Mouse (Mus musculus) lung, embryonic 16.5 days (tissue): ENCODE measurements around the gene Tm4sf20. TPM values are rescaled to one million over a fixed set of nuclear protein-coding genes. Genes with fewer than 3 reads are reported as not detected.
A peak's percentile ranks its signal among the peaks of the same experiment; 100 is the strongest.

Experiments
- ATAC-seq: fragments of 200-750 bp; cut with Nextera tagmentation; 2 replicates; pipeline ENCODE4 v1.8.0; 2017; ENCODE audit warnings: low read depth, mild to moderate bottlenecking, moderate library complexity
- H3K27ac ChIP-seq: fragments of 300-500 bp; sonication (generic); 2 replicates; pipeline ENCODE4 v1.5.1; 2014; ENCODE audit warnings: mild to moderate bottlenecking, control low read depth, low read length
- H3K27me3 ChIP-seq: fragments of 300-500 bp; sonication (generic); 2 replicates; pipeline ENCODE4 v1.6.1; 2014; ENCODE audit warnings: low read depth, low read length, mixed read lengths; ENCODE audit not compliant: control insufficient read depth, insufficient read depth
- H3K36me3 ChIP-seq: fragments of 300-500 bp; sonication (generic); 2 replicates; pipeline ENCODE4 v1.6.1; 2014; ENCODE audit warnings: low read length; ENCODE audit not compliant: control insufficient read depth, insufficient read depth
- H3K4me1 ChIP-seq: fragments of 300-500 bp; sonication (generic); replicated peaks from 2 replicates; pipeline ENCODE4 v1.6.1; 2014; ENCODE audit warnings: low read length, mixed read lengths; ENCODE audit not compliant: control insufficient read depth, insufficient read depth
- H3K4me2 ChIP-seq: fragments of 300-500 bp; sonication (generic); 2 replicates; pipeline ENCODE4 v1.6.1; 2014; ENCODE audit warnings: low read depth, low read length, control low read depth
- H3K4me3 ChIP-seq: fragments of 300-500 bp; sonication (generic); 2 replicates; pipeline ENCODE4 v1.5.1; 2014; ENCODE audit warnings: mild to moderate bottlenecking, low read length, control low read depth
- H3K9ac ChIP-seq: fragments of 300-500 bp; sonication (generic); 2 replicates; pipeline ENCODE4 v1.6.1; 2014; ENCODE audit warnings: low read length, control low read depth
- H3K9me3 ChIP-seq: fragments of 300-500 bp; sonication (generic); 2 replicates; pipeline ENCODE4 v1.6.1; 2016; ENCODE audit warnings: low read length; ENCODE audit not compliant: control insufficient read depth
- whole genome bisulfite sequencing: fragments of 180-500 bp; shearing (Covaris S2); extraction: QIAGEN DNeasy Blood & Tissue Kit; methylation state at CpG from one replicate; pipeline ENCODE4 v1.1.7; 2014; 5-methylcytosine and 5-hydroxymethylcytosine counted together
- polyA plus RNA-seq: library from polyadenylated mRNA; unstranded; fragments of >200 nt; fragmentation: Nextera tagmentation; extraction: Ambion mirVana; gene quantifications from 2 replicates; pipeline ENCODE4 v1.2.1, GENCODE M21; 2015

Gene Tm4sf20
- polyA plus RNA-seq, result not detected in 2 replicates

- Histone ChIP-seq H3K9me3 (no peaks in the 10 kb centered on the region), H3K36me3 (no peaks in the 10 kb centered on the region), H3K27ac (no peak within 1 kb of the TSS), H3K4me3 (no peak within 1 kb of the TSS), H3K4me2 (no peak within 1 kb of the TSS), H3K27me3 (no peaks in the 10 kb centered on the region), H3K4me1 (0 out of 2 replicates have a peak, but pooled peaks cover 2% of the 10 kb centered on the region), H3K9ac (no peak within 1 kb of the TSS)
- 44% methylated on average over 5 of the region's 5 CpGs for WGBS
- ATAC-seq, result no peak
Measured at GRCm38 (mm10) chr1:82768269-82768668, at the start of gene Tm4sf20. TSS of gene Tm4sf20 (minus strand) at chr1:82768461.

- peak overlapping the region; percentile 26 for H3K4me2 ChIP-seq
- no peaks in the 10 kb centered on the region for H3K9me3 ChIP-seq
- peaks cover 7% of the 10 kb centered on the region; the same call in 1 of the 2 replicates for H3K4me1 ChIP-seq
- H3K4me3 ChIP-seq, result no peak overlapping the region
- no peak overlapping the region for H3K9ac ChIP-seq
- H3K27me3 ChIP-seq, result no peaks in the 10 kb centered on the region
- H3K27ac ChIP-seq, result no peak overlapping the region
- H3K36me3 ChIP-seq, result no peaks in the 10 kb centered on the region
- 33% methylated on average over 17 of the region's 17 CpGs for WGBS
- peak; percentile 49 for ATAC-seq
Measured at GRCm38 (mm10) chr1:82815941-82816716, 47.9 kb upstream of the Tm4sf20 start.

GRCm38 (mm10) chr1:82811766-82812165 is 43.5 kb upstream of the Tm4sf20 start:
- Histone ChIP-seq H3K4me3 (no peak overlapping the region), H3K9me3 (no peaks in the 10 kb centered on the region), H3K27ac (no peak overlapping the region), H3K4me1 (no peaks in the 10 kb centered on the region; the same call in 1 of the 2 replicates), H3K4me2 (no peak overlapping the region), H3K36me3 (no peaks in the 10 kb centered on the region), H3K27me3 (no peaks in the 10 kb centered on the region), H3K9ac (no peak overlapping the region)
- ATAC-seq, result no peak
- WGBS, result 54% methylated on average over 1 of the region's 1 CpGs

GRCm38 (mm10) chr1:82808564-82808963 is 40.3 kb upstream of the Tm4sf20 start:
- H3K4me3 ChIP-seq, result no peak overlapping the region
- ATAC-seq, result no peak
- 53% methylated on average over 3 of the region's 3 CpGs for WGBS
- no peaks in the 10 kb centered on the region for H3K27me3 ChIP-seq
- H3K4me2 ChIP-seq, result no peak overlapping the region
- no peaks in the 10 kb centered on the region for H3K36me3 ChIP-seq
- no peaks in the 10 kb centered on the region for H3K9me3 ChIP-seq
- H3K4me1 ChIP-seq, result no peaks in the 10 kb centered on the region
- H3K27ac ChIP-seq, result no peak overlapping the region
- H3K9ac ChIP-seq, result no peak overlapping the region

GRCm38 (mm10) chr1:82807206-82807605 is 38.9 kb upstream of the Tm4sf20 start:
- H3K27me3 ChIP-seq, result no peaks in the 10 kb centered on the region
- no peaks in the 10 kb centered on the region for H3K4me1 ChIP-seq
- 63% methylated on average over 7 of the region's 7 CpGs for WGBS
- no peaks in the 10 kb centered on the region for H3K9me3 ChIP-seq
- H3K4me3 ChIP-seq, result no peak overlapping the region
- no peak overlapping the region for H3K27ac ChIP-seq
- no peaks in the 10 kb centered on the region for H3K36me3 ChIP-seq
- ATAC-seq, result no peak
- no peak overlapping the region for H3K4me2 ChIP-seq
- H3K9ac ChIP-seq, result no peak overlapping the region

- 58% methylated on average over 8 of the region's 8 CpGs for WGBS
Measured at GRCm38 (mm10) chr1:82806391-82806790, 38.1 kb upstream of the Tm4sf20 start.

GRCm38 (mm10) chr1:82804059-82804458 is 35.8 kb upstream of the Tm4sf20 start:
- Histone ChIP-seq H3K4me3 (no peak overlapping the region), H3K27me3 (no peaks in the 10 kb centered on the region), H3K4me2 (no peak overlapping the region), H3K9ac (no peak overlapping the region), H3K36me3 (no peaks in the 10 kb centered on the region), H3K4me1 (no peaks in the 10 kb centered on the region), H3K9me3 (no peaks in the 10 kb centered on the region), H3K27ac (no peak overlapping the region)
- no peak for ATAC-seq
- 97% methylated on average over 1 of the region's 1 CpGs for WGBS

More at GRCm38 (mm10) chr1:82806391-82806790, 38.1 kb upstream of the Tm4sf20 start:
- Histone ChIP-seq H3K9me3 (no peaks in the 10 kb centered on the region), H3K4me3 (no peak overlapping the region), H3K9ac (no peak overlapping the region), H3K27me3 (no peaks in the 10 kb centered on the region), H3K36me3 (no peaks in the 10 kb centered on the region), H3K27ac (no peak overlapping the region), H3K4me1 (no peaks in the 10 kb centered on the region), H3K4me2 (no peak overlapping the region)
- no peak for ATAC-seq

- no peaks in the 10 kb centered on the region for H3K4me1 ChIP-seq
- H3K27ac ChIP-seq, result no peak overlapping the region
- H3K36me3 ChIP-seq, result no peaks in the 10 kb centered on the region
- H3K4me3 ChIP-seq, result no peak overlapping the region
- no peak overlapping the region for H3K4me2 ChIP-seq
- 78% methylated on average over 7 of the region's 7 CpGs for WGBS
- H3K9me3 ChIP-seq, result no peaks in the 10 kb centered on the region
- ATAC-seq, result no peak
- no peaks in the 10 kb centered on the region for H3K27me3 ChIP-seq
- no peak overlapping the region for H3K9ac ChIP-seq
Measured at GRCm38 (mm10) chr1:82803608-82804007, 35.3 kb upstream of the Tm4sf20 start.

GRCm38 (mm10) chr1:82801105-82801783 is 33.0 kb upstream of the Tm4sf20 start:
- Histone ChIP-seq H3K4me2 (no peak overlapping the region), H3K27ac (no peak overlapping the region), H3K27me3 (no peaks in the 10 kb centered on the region), H3K36me3 (no peaks in the 10 kb centered on the region), H3K9me3 (no peaks in the 10 kb centered on the region), H3K4me3 (no peak overlapping the region), H3K9ac (no peak overlapping the region), H3K4me1 (no peaks in the 10 kb centered on the region)
- 71% methylated on average over 12 of the region's 12 CpGs for WGBS
- ATAC-seq, result no peak
